Mouse (Mus musculus) embryonic facial prominence, embryonic 14.5 days (tissue): ENCODE measurements around the gene Dcp1b. TPM values are rescaled to one million over a fixed set of nuclear protein-coding genes. Genes with fewer than 3 reads are reported as not detected.

Source experiments
- ATAC-seq: fragments of 200-750 bp; cut with Nextera tagmentation; 2 replicates; pipeline ENCODE4 v1.8.0; 2017; ENCODE audit warnings: low read depth, moderate number of reproducible peaks, moderate TSS enrichment
- DNase-seq: peaks from one replicate; pipeline ENCODE4 v3.0.0-alpha.2; 2015; ENCODE audit warnings: low spot score
- H3K27ac ChIP-seq: fragments of 300-500 bp; sonication (generic); replicated peaks from 2 replicates; pipeline ENCODE4 v1.5.1; 2014; ENCODE audit warnings: low read depth, mild to moderate bottlenecking, low read length, moderate library complexity
- H3K27me3 ChIP-seq: fragments of 300-500 bp; sonication (generic); replicated peaks from 2 replicates; pipeline ENCODE4 v1.6.1; 2014; ENCODE audit warnings: low read length; ENCODE audit not compliant: control insufficient read depth, insufficient read depth
- H3K36me3 ChIP-seq: fragments of 300-500 bp; sonication (generic); 2 replicates; pipeline ENCODE4 v1.6.1; 2014; ENCODE audit warnings: low read length, mixed read lengths; ENCODE audit not compliant: control insufficient read depth, insufficient read depth
- H3K4me1 ChIP-seq: fragments of 300-500 bp; sonication (generic); 2 replicates; pipeline ENCODE4 v1.6.1; 2014; ENCODE audit warnings: antibody characterized with exemption, low read length; ENCODE audit not compliant: control insufficient read depth, insufficient read depth
- H3K4me2 ChIP-seq: fragments of 300-500 bp; sonication (generic); 2 replicates; pipeline ENCODE4 v1.6.1; 2014; ENCODE audit warnings: low read depth, mild to moderate bottlenecking, low read length, moderate library complexity, mixed read lengths
- H3K4me3 ChIP-seq: fragments of 300-500 bp; sonication (generic); 2 replicates; pipeline ENCODE4 v1.5.1; 2014; ENCODE audit warnings: low read depth, mild to moderate bottlenecking, low read length
- H3K9ac ChIP-seq: fragments of 300-500 bp; sonication (generic); 2 replicates; pipeline ENCODE4 v1.6.1; 2014; ENCODE audit warnings: low read depth, mild to moderate bottlenecking, low read length, moderate library complexity, mixed read lengths
- H3K9me3 ChIP-seq: fragments of 300-500 bp; sonication (generic); 2 replicates; pipeline ENCODE4 v1.6.1; 2016; ENCODE audit warnings: low read length; ENCODE audit not compliant: control insufficient read depth
- WGBS: fragments of 180-500 bp; shearing (Covaris S2); extraction: QIAGEN DNeasy Blood & Tissue Kit; methylation state at CpG from one replicate; pipeline ENCODE4 v1.1.7; 2014; 5-methylcytosine and 5-hydroxymethylcytosine counted together
- polyA plus RNA-seq: library from polyadenylated mRNA; unstranded; fragments of >200 nt; fragmentation: Nextera tagmentation; extraction: Ambion mirVana; gene quantifications from 2 replicates; pipeline ENCODE4 v1.2.1, GENCODE M21; 2014

Gene Dcp1b
- polyA plus RNA-seq, 1 experiment from 2014 or later, result 5.9 TPM

- 56% methylated on average over 2 of the region's 2 CpGs for WGBS
- DNase-seq, result no peak
- no peaks in the 10 kb centered on the region for H3K36me3 ChIP-seq
- no peak overlapping the region for H3K4me2 ChIP-seq
- no peaks in the 10 kb centered on the region for H3K27me3 ChIP-seq
- H3K9me3 ChIP-seq, result peaks cover 7% of the 10 kb centered on the region
- ATAC-seq, result no peak
- no peak overlapping the region for H3K4me3 ChIP-seq
- H3K9ac ChIP-seq, result no peak overlapping the region
- no peak overlapping the region for H3K27ac ChIP-seq
- H3K4me1 ChIP-seq, result no peaks in the 10 kb centered on the region
Observed at GRCm38 (mm10) chr6:119246082-119246481, 71.0 kb downstream of the Dcp1b start.

GRCm38 (mm10) chr6:119248578-119248977 is 73.5 kb downstream of the Dcp1b start:
- no peak overlapping the region for H3K4me2 ChIP-seq
- no peak overlapping the region for H3K27ac ChIP-seq
- no peaks in the 10 kb centered on the region for H3K36me3 ChIP-seq
- no peaks in the 10 kb centered on the region for H3K4me1 ChIP-seq
- H3K27me3 ChIP-seq, result no peaks in the 10 kb centered on the region
- peak; percentile 31 for DNase-seq
- no peak for ATAC-seq
- H3K4me3 ChIP-seq, result no peak overlapping the region
- H3K9ac ChIP-seq, result no peak overlapping the region
- peaks cover 7% of the 10 kb centered on the region for H3K9me3 ChIP-seq
- WGBS, result 75% methylated on average over 3 of the region's 3 CpGs

- Histone ChIP-seq H3K36me3 (no peaks in the 10 kb centered on the region), H3K9ac (no peak overlapping the region), H3K4me1 (no peaks in the 10 kb centered on the region), H3K9me3 (peaks cover 7% of the 10 kb centered on the region), H3K27me3 (no peaks in the 10 kb centered on the region), H3K4me2 (no peak overlapping the region), H3K4me3 (no peak overlapping the region), H3K27ac (no peak overlapping the region)
- ATAC-seq, result no peak
- no peak for DNase-seq
- 82% methylated on average over 10 of the region's 10 CpGs for WGBS
Observed at GRCm38 (mm10) chr6:119249726-119250125, 74.7 kb downstream of the Dcp1b start.

- Histone ChIP-seq H3K27ac (no peak overlapping the region), H3K4me3 (no peak overlapping the region), H3K36me3 (no peaks in the 10 kb centered on the region), H3K9ac (no peak overlapping the region), H3K4me1 (no peaks in the 10 kb centered on the region), H3K9me3 (no peaks in the 10 kb centered on the region), H3K27me3 (no peaks in the 10 kb centered on the region), H3K4me2 (no peak overlapping the region)
- no peak for DNase-seq
- no peak for ATAC-seq
- 76% methylated on average over 4 of the region's 4 CpGs for WGBS
Observed at GRCm38 (mm10) chr6:119251704-119252103, 76.7 kb downstream of the Dcp1b start.

Other genes starting within 250 kb of the Dcp1b start
- 4.8 and 6.6 TPM in 2 replicates for gene Cacna1c, start 21.2 kb downstream of the Dcp1b start, polyA plus RNA-seq
- gene Cacna2d4, start 61.3 kb downstream of the Dcp1b start, polyA plus RNA-seq, result 0.07 and 0.24 TPM in 2 replicates
- 0.18 and 0.29 TPM in 2 replicates for gene Lrtm2, start 155.5 kb downstream of the Dcp1b start, polyA plus RNA-seq
- 25.8 and 30.1 TPM in 2 replicates for gene Adipor2, start 242.5 kb downstream of the Dcp1b start, polyA plus RNA-seq